Comparison of ENCODE assay signal across 12 mouse cellular contexts in genomic region chr5:111205817-111206216, GRCm38 (mm10).
DNase-seq lines count a peak whose midpoint lies in the region; ATAC-seq and TF ChIP-seq lines count a peak whose summit lies in the region.
"Had no signal": no experiment of that assay in that cellular context is flagged by ENCODE, and none has a peak within 500 bp of the region (broad histone marks: within the 10 kb centered on the region; RNA-seq: fewer than 3 reads in every experiment).

No protein-coding gene starts in this region.

- no peaks in the 10 kb centered on the region for H3K36me3 ChIP-seq in forebrain, embryonic 12.5 days (replicated peaks)
- H3K36me3 ChIP-seq in forebrain, embryonic 11.5 days (ENCODE audit: control insufficient read depth, insufficient read depth, low read length), result no peaks in the 10 kb centered on the region
- no peaks in the 10 kb centered on the region for H3K36me3 ChIP-seq in kidney, postnatal 0 days (ENCODE audit: insufficient read depth, low read length)
- H3K36me3 ChIP-seq in neural tube, embryonic 15.5 days, result no peaks in the 10 kb centered on the region
- H3K36me3 ChIP-seq: embryonic facial prominence, embryonic 13.5 days; stomach, embryonic 15.5 days had no signal

- no peaks in the 10 kb centered on the region for H3K9me3 ChIP-seq in forebrain, embryonic 12.5 days
- no peaks in the 10 kb centered on the region for H3K9me3 ChIP-seq in forebrain, embryonic 11.5 days (ENCODE audit: control insufficient read depth, low read length)
- no peaks in the 10 kb centered on the region for H3K9me3 ChIP-seq in kidney, postnatal 0 days (replicated peaks; ENCODE audit: low read length)
- no peaks in the 10 kb centered on the region for H3K9me3 ChIP-seq in neural tube, embryonic 15.5 days (replicated peaks)
- H3K9me3 ChIP-seq: embryonic facial prominence, embryonic 13.5 days; stomach, embryonic 15.5 days had no signal

- peaks cover 71% of the 10 kb centered on the region for H3K4me1 ChIP-seq in forebrain, embryonic 12.5 days
- peaks cover 9% of the 10 kb centered on the region; the same call in 1 of the 2 replicates for H3K4me1 ChIP-seq in forebrain, embryonic 11.5 days (replicated peaks; ENCODE audit: control insufficient read depth, insufficient read depth, low read length)
- H3K4me1 ChIP-seq in kidney, postnatal 0 days (replicated peaks; ENCODE audit: insufficient read depth, low read length), result peaks cover 22% of the 10 kb centered on the region
- peaks cover 70% of the 10 kb centered on the region for H3K4me1 ChIP-seq in neural tube, embryonic 15.5 days

- H3K9ac ChIP-seq in forebrain, embryonic 12.5 days, result no peak overlapping the region
- no peak overlapping the region for H3K9ac ChIP-seq in forebrain, embryonic 11.5 days (ENCODE audit: low read length)
- no peak overlapping the region for H3K9ac ChIP-seq in kidney, postnatal 0 days (ENCODE audit: low read depth, low read length)
- H3K9ac ChIP-seq in neural tube, embryonic 15.5 days (replicated peaks), result no peak overlapping the region
- H3K9ac ChIP-seq: embryonic facial prominence, embryonic 13.5 days; stomach, embryonic 15.5 days had no signal

- ATAC-seq in forebrain, embryonic 12.5 days (ENCODE audit: low FRiP score), result no peak
- no peak for ATAC-seq in forebrain, embryonic 11.5 days (replicated peaks; ENCODE audit: low FRiP score)
- peak; percentile 44; the same call in 1 of the 2 replicates for ATAC-seq in kidney, postnatal 0 days (replicated peaks; ENCODE audit: low FRiP score, low read depth)
- ATAC-seq in neural tube, embryonic 15.5 days (ENCODE audit: low FRiP score), result no peak

- WGBS in forebrain, embryonic 12.5 days, result 29% methylated on average over 4 of the region's 4 CpGs
- 37% methylated on average over 4 of the region's 4 CpGs for WGBS in forebrain, embryonic 11.5 days
- WGBS in kidney, postnatal 0 days, result 16% methylated on average over 4 of the region's 4 CpGs
- WGBS in neural tube, embryonic 15.5 days, result 31% methylated on average over 4 of the region's 4 CpGs

- no peak for DNase-seq in forebrain, embryonic 11.5 days (ENCODE audit: low spot score)
- DNase-seq in kidney, postnatal 0 days (ENCODE audit: low spot score), result peak; percentile 86
- DNase-seq in kidney, adult 11 months, result no peak
- peak; percentile 39 to 52 for DNase-seq in heart, postnatal 10 days
- no peak for DNase-seq in right cerebral cortex, postnatal 36 days (ENCODE audit: low spot score in 2 of 2)
- no peak for DNase-seq in embryo, embryonic 9.5 days (ENCODE audit: extremely low spot score)
- DNase-seq: B cell, adult 2 months; lung, adult 18-20 months had no signal

- no peak overlapping the region for H3K4me3 ChIP-seq in forebrain, embryonic 12.5 days (replicated peaks)
- no peak overlapping the region for H3K4me3 ChIP-seq in forebrain, embryonic 11.5 days (ENCODE audit: low read depth, low read length)
- no peak overlapping the region for H3K4me3 ChIP-seq in kidney, postnatal 0 days (replicated peaks; ENCODE audit: low read depth, low read length)
- H3K4me3 ChIP-seq in neural tube, embryonic 15.5 days (replicated peaks), result no peak overlapping the region
- H3K4me3 ChIP-seq: embryonic facial prominence, embryonic 13.5 days; stomach, embryonic 15.5 days had no signal

- peak overlapping the region; percentile 70 for H3K27ac ChIP-seq in forebrain, embryonic 12.5 days
- H3K27ac ChIP-seq in forebrain, embryonic 11.5 days (ENCODE audit: low read depth, low read length), result no peak overlapping the region
- H3K27ac ChIP-seq in kidney, postnatal 0 days, result no peak overlapping the region
- peak overlapping the region; percentile 25; the same call in 1 of the 2 replicates for H3K27ac ChIP-seq in neural tube, embryonic 15.5 days (replicated peaks)

- intact Hi-C loops in heart, postnatal 10 days (cut with DNase I), result no loop called here

- no peak for TF ChIP-seq CTCF in kidney, postnatal 0 days (IDR thresholded peaks at IDR 0.05; ENCODE audit: low read depth)

- H3K27me3 ChIP-seq in forebrain, embryonic 12.5 days, result peaks cover 7% of the 10 kb centered on the region; the same call in 1 of the 2 replicates
- no peaks in the 10 kb centered on the region for H3K27me3 ChIP-seq in forebrain, embryonic 11.5 days (ENCODE audit: control insufficient read depth, insufficient read depth, low read length)
- no peaks in the 10 kb centered on the region for H3K27me3 ChIP-seq in kidney, postnatal 0 days (ENCODE audit: insufficient read depth, low read length)
- H3K27me3 ChIP-seq in neural tube, embryonic 15.5 days (replicated peaks), result no peaks in the 10 kb centered on the region
- H3K27me3 ChIP-seq: embryonic facial prominence, embryonic 13.5 days; stomach, embryonic 15.5 days had no signal

- no peak overlapping the region for H3K4me2 ChIP-seq in forebrain, embryonic 12.5 days
- H3K4me2 ChIP-seq in forebrain, embryonic 11.5 days (ENCODE audit: low read depth, low read length, severe bottlenecking), result no peak overlapping the region
- no peak overlapping the region for H3K4me2 ChIP-seq in kidney, postnatal 0 days (ENCODE audit: low read length)
- no peak overlapping the region for H3K4me2 ChIP-seq in neural tube, embryonic 15.5 days
- H3K4me2 ChIP-seq: embryonic facial prominence, embryonic 13.5 days; stomach, embryonic 15.5 days had no signal

Comparison
In these comparisons a context has a peak if more than half of its experiments do, and no peak if none do; other contexts are left out.
1. H3K27ac ChIP-seq: peak in forebrain, embryonic 12.5 days (single experiment) and neural tube, embryonic 15.5 days (single experiment); none in forebrain, embryonic 11.5 days (single experiment) and kidney, postnatal 0 days (single experiment).
2. DNase-seq: peak in kidney, postnatal 0 days (single experiment) and heart, postnatal 10 days (2 of 2); none in forebrain, embryonic 11.5 days (single experiment), kidney, adult 11 months (single experiment), right cerebral cortex, postnatal 36 days (0 of 2) and embryo, embryonic 9.5 days (single experiment).